Mouse (Mus musculus): ENCODE data around the gene Lamp1. TPM values are rescaled to one million over a fixed set of nuclear protein-coding genes. Genes with fewer than 3 reads are reported as not detected.
A peak's percentile ranks its signal among the peaks of the same experiment; 100 is the strongest.

Lamp1 gene
- polyA plus RNA-seq, 1 experiment from 2014 or later: 299 TPM

GRCm38 (mm10) chr8:13148476-13148875 is 10.5 kb upstream of the Lamp1 start:
- WGBS: 84% methylated on average over 2 of the region's 2 CpGs
- ATAC-seq (replicated peaks; ENCODE audit: low FRiP score): no peak
- H3K4me3 ChIP-seq (replicated peaks): no peak overlapping the region
- H3K9me3 ChIP-seq (replicated peaks): no peaks in the 10 kb centered on the region
- H3K4me1 ChIP-seq: no peaks in the 10 kb centered on the region
- peaks cover 61% of the 10 kb centered on the region for H3K36me3 ChIP-seq
- H3K27me3 ChIP-seq: no peaks in the 10 kb centered on the region
- no peak overlapping the region for H3K27ac ChIP-seq
- no peak overlapping the region for H3K9ac ChIP-seq
- H3K4me2 ChIP-seq: no peak overlapping the region

GRCm38 (mm10) chr8:13149287-13149686 is 9.7 kb upstream of the Lamp1 start:
- Histone ChIP-seq H3K36me3 (peaks cover 54% of the 10 kb centered on the region), H3K9me3 (replicated peaks) (no peaks in the 10 kb centered on the region), H3K4me1 (no peaks in the 10 kb centered on the region), H3K27ac (no peak overlapping the region), H3K9ac (no peak overlapping the region), H3K4me2 (no peak overlapping the region), H3K4me3 (replicated peaks) (no peak overlapping the region), H3K27me3 (no peaks in the 10 kb centered on the region)
- ATAC-seq (replicated peaks; ENCODE audit: low FRiP score): no peak
- WGBS: 94% methylated on average over 2 of the region's 2 CpGs

- Histone ChIP-seq H3K4me1 (no peaks in the 10 kb centered on the region), H3K36me3 (peaks cover 48% of the 10 kb centered on the region), H3K4me3 (replicated peaks) (no peak overlapping the region), H3K9me3 (replicated peaks) (no peaks in the 10 kb centered on the region), H3K27ac (no peak overlapping the region), H3K4me2 (no peak overlapping the region), H3K27me3 (no peaks in the 10 kb centered on the region), H3K9ac (no peak overlapping the region)
- no peak for ATAC-seq (replicated peaks; ENCODE audit: low FRiP score)
- WGBS: 66% methylated on average over 5 of the region's 5 CpGs
These were observed 9.1 kb upstream of the Lamp1 start for GRCm38 (mm10) chr8:13149866-13150265.

- Histone ChIP-seq H3K4me2 (no peak overlapping the region), H3K27me3 (no peaks in the 10 kb centered on the region), H3K27ac (no peak overlapping the region), H3K9ac (no peak overlapping the region), H3K36me3 (peaks cover 38% of the 10 kb centered on the region), H3K9me3 (replicated peaks) (no peaks in the 10 kb centered on the region), H3K4me3 (replicated peaks) (no peak overlapping the region), H3K4me1 (no peaks in the 10 kb centered on the region)
- 86% methylated on average over 2 of the region's 2 CpGs for WGBS
- ATAC-seq (replicated peaks; ENCODE audit: low FRiP score): no peak
These were observed 8.0 kb upstream of the Lamp1 start for GRCm38 (mm10) chr8:13150929-13151328.

- Histone ChIP-seq H3K4me1 (peaks cover 5% of the 10 kb centered on the region), H3K27ac (peak overlapping the region; percentile 7; the same call in 1 of the 2 replicates), H3K36me3 (peaks cover 10% of the 10 kb centered on the region), H3K9me3 (replicated peaks) (no peaks in the 10 kb centered on the region), H3K9ac (no peak overlapping the region), H3K4me3 (replicated peaks) (no peak overlapping the region), H3K4me2 (no peak overlapping the region), H3K27me3 (no peaks in the 10 kb centered on the region)
- ATAC-seq (replicated peaks; ENCODE audit: low FRiP score): no peak
- WGBS: 75% methylated on average over 9 of the region's 9 CpGs
These were observed 4.9 kb upstream of the Lamp1 start for GRCm38 (mm10) chr8:13154099-13154498.

GRCm38 (mm10) chr8:13155358-13155757 is 3.6 kb upstream of the Lamp1 start:
- Histone ChIP-seq H3K9me3 (replicated peaks) (no peaks in the 10 kb centered on the region), H3K27me3 (no peaks in the 10 kb centered on the region), H3K4me1 (peaks cover 11% of the 10 kb centered on the region), H3K36me3 (no peaks in the 10 kb centered on the region), H3K27ac (no peak overlapping the region), H3K9ac (no peak overlapping the region), H3K4me3 (replicated peaks) (no peak overlapping the region), H3K4me2 (no peak overlapping the region)
- WGBS: 75% methylated on average over 9 of the region's 9 CpGs
- ATAC-seq (replicated peaks; ENCODE audit: low FRiP score): no peak

- 77% methylated on average over 12 of the region's 12 CpGs for WGBS
- 0 out of 2 replicates have a peak, but pooled peaks cover 4% of the 10 kb centered on the region for H3K36me3 ChIP-seq
- no peaks in the 10 kb centered on the region for H3K27me3 ChIP-seq
- H3K9ac ChIP-seq: no peak overlapping the region
- no peaks in the 10 kb centered on the region for H3K9me3 ChIP-seq (replicated peaks)
- no peak for ATAC-seq (replicated peaks; ENCODE audit: low FRiP score)
- no peak overlapping the region for H3K4me3 ChIP-seq (replicated peaks)
- H3K4me1 ChIP-seq: peaks cover 16% of the 10 kb centered on the region
- no peak overlapping the region for H3K4me2 ChIP-seq
- H3K27ac ChIP-seq: no peak overlapping the region
These were observed 2.4 kb upstream of the Lamp1 start for GRCm38 (mm10) chr8:13156327-13157097.

GRCm38 (mm10) chr8:13159377-13159881 is 468 bp downstream of the Lamp1 start:
- Histone ChIP-seq H3K4me3 (replicated peaks) (peak overlapping the region; percentile 100), H3K36me3 (0 out of 2 replicates have a peak, but pooled peaks cover 4% of the 10 kb centered on the region), H3K27ac (peak overlapping the region; percentile 73), H3K4me1 (peaks cover 19% of the 10 kb centered on the region), H3K9ac (peak overlapping the region; percentile 79), H3K27me3 (no peaks in the 10 kb centered on the region), H3K9me3 (replicated peaks) (no peaks in the 10 kb centered on the region), H3K4me2 (peak overlapping the region; percentile 83)
- ATAC-seq (replicated peaks; ENCODE audit: low FRiP score): peak; percentile 63
- under 1% methylated on average over 41 of the region's 49 CpGs for WGBS

- Histone ChIP-seq H3K36me3 (peaks cover 8% of the 10 kb centered on the region), H3K4me3 (replicated peaks) (peak overlapping the region; percentile 100), H3K9me3 (replicated peaks) (no peaks in the 10 kb centered on the region), H3K27me3 (no peaks in the 10 kb centered on the region), H3K4me1 (peaks cover 19% of the 10 kb centered on the region), H3K27ac (no peak overlapping the region), H3K4me2 (peak overlapping the region; percentile 83), H3K9ac (peak overlapping the region; percentile 79)
- WGBS: 77% methylated on average over 3 of the region's 3 CpGs
- no peak for ATAC-seq (replicated peaks; ENCODE audit: low FRiP score)
These were observed 1.7 kb downstream of the Lamp1 start for GRCm38 (mm10) chr8:13160691-13161090.

GRCm38 (mm10) chr8:13162098-13162497 is 3.1 kb downstream of the Lamp1 start:
- no peak overlapping the region for H3K4me3 ChIP-seq (replicated peaks)
- H3K36me3 ChIP-seq: peaks cover 22% of the 10 kb centered on the region
- H3K9ac ChIP-seq: no peak overlapping the region
- H3K9me3 ChIP-seq (replicated peaks): no peaks in the 10 kb centered on the region
- peaks cover 19% of the 10 kb centered on the region for H3K4me1 ChIP-seq
- no peaks in the 10 kb centered on the region for H3K27me3 ChIP-seq
- no peak overlapping the region for H3K4me2 ChIP-seq
- ATAC-seq (replicated peaks; ENCODE audit: low FRiP score): no peak
- H3K27ac ChIP-seq: no peak overlapping the region
- WGBS: 92% methylated on average over 6 of the region's 6 CpGs

- H3K4me1 ChIP-seq: peaks cover 16% of the 10 kb centered on the region
- H3K9ac ChIP-seq: no peak overlapping the region
- no peak overlapping the region for H3K4me2 ChIP-seq
- H3K4me3 ChIP-seq (replicated peaks): no peak overlapping the region
- no peak overlapping the region for H3K27ac ChIP-seq
- H3K9me3 ChIP-seq (replicated peaks): no peaks in the 10 kb centered on the region
- WGBS: 77% methylated on average over 1 of the region's 1 CpGs
- no peaks in the 10 kb centered on the region for H3K27me3 ChIP-seq
- ATAC-seq (replicated peaks; ENCODE audit: low FRiP score): no peak
- H3K36me3 ChIP-seq: peaks cover 37% of the 10 kb centered on the region
These were observed 4.6 kb downstream of the Lamp1 start for GRCm38 (mm10) chr8:13163563-13163962.

GRCm38 (mm10) chr8:13164361-13164760 is 5.4 kb downstream of the Lamp1 start:
- Histone ChIP-seq H3K36me3 (peaks cover 45% of the 10 kb centered on the region), H3K4me2 (no peak overlapping the region), H3K9me3 (replicated peaks) (no peaks in the 10 kb centered on the region), H3K4me1 (peaks cover 14% of the 10 kb centered on the region), H3K4me3 (replicated peaks) (no peak overlapping the region), H3K27me3 (no peaks in the 10 kb centered on the region), H3K9ac (no peak overlapping the region), H3K27ac (no peak overlapping the region)
- WGBS: 87% methylated on average over 5 of the region's 5 CpGs
- ATAC-seq (replicated peaks; ENCODE audit: low FRiP score): no peak

Measured in kidney, embryonic 15.5 days (tissue).